Mouse (Mus musculus) brain, embryonic 18.5 days (tissue): Measurements from ENCODE around the gene Zfp202.
"Not testable (repeated sequence)": the region's sequence is repeated elsewhere in the genome, so short reads cannot be mapped to it uniquely, and the experiment has no call there.

Experiments
- DNase-seq: peaks from one replicate; pipeline ENCODE4 v3.0.0-alpha.2; 2012; ENCODE audit warnings: low read depth, low spot score

Zfp202 gene

DNA sequence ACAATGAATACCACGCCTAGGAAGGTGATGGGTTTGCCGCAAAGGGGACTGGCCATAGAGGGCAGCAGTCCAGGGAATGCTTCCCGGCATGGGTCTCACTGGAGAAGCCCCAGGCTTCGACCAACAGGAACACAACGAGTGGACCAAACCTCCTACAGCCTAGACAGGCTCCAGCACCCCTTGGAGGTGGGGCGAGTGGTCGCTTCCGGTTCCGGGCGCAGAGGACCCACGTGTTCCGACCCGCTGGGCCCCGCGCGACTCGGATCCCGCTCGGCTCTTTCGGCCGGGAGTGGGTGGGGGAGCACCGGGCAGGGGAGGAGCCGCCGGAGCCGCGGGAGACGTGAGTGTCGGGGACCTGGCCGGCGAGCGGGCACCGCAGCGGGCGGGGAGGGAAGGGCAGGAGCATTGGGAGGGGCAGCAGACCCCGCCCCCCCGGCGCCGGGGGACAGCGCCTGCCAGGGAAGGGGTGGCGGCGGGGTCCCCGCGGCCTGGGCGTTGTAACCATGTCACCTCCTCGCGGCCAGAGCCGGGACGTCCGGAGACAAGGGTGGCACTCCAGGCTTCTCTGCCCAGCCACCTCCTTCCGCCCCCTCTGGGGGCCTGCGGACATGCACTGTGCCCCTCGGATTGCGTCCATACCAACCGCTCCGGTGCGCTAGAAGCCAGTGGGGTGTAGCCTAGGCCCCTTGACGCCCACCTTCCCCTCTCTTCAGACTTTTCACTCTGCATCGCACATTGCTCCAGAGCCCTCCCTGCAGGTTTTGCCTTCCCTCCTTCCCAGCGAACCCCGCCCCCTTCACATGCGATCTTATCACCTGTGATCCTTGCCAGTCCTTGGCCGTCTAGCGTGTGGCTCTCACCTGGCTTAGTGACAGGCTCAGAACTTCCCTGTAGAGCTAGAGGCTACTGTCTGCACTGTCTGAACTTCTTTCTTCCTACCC, at the start of gene Zfp202:
Gene Zfp202 (plus strand): TSS at position 219 of the 941 bp plus-strand sequence.
- peak; percentile 71 for DNase-seq

DNA sequence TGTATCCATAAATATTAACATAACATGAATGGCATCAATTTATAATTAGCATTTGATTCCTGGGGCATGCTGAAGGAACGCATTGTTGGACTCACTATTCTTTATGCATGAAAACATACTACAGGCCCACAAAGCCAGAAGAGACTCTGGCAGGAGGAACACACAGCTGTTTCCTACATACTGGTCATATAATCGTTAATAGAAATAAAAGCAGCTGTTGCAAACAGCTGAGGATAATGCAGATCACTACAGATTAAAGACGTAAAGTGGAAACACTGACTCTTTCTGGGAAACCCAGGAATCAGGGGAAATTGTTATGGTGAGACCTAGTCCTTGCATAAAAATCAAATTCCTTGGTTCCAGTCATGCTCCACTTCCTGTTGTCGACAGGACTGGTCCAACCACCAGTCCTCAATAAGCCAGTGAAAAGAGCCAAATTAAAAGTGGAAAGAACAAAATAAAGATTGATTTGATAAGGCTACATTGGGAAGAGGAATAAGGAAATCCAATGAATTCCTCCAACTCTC, 36.9 kb upstream of the Zfp202 start:
- DNase-seq: no peak

- DNase-seq: no peak
These were observed 25.7 kb upstream of the Zfp202 start for GRCm38 (mm10) chr9:40166446-40166845.

DNA sequence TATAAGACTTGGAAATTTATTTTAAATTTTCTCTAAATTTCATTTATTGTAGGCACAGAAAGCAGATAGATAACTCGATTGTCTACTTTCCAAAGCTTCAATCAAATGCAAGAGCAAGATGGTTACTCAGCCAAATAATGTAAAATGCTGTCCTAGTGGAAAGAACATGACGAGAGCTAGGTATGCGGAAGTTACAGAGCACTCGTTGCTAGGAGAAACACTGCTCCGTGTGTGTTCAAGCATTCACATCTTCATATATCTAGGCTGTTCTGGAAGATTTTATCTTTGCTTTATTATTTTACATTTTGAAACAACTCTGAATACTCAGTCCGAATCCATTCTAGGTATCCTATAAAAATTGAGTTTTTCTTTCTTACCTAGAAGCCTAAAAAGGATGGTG, 15.1 kb upstream of the Zfp202 start:
- DNase-seq: no peak

DNA sequence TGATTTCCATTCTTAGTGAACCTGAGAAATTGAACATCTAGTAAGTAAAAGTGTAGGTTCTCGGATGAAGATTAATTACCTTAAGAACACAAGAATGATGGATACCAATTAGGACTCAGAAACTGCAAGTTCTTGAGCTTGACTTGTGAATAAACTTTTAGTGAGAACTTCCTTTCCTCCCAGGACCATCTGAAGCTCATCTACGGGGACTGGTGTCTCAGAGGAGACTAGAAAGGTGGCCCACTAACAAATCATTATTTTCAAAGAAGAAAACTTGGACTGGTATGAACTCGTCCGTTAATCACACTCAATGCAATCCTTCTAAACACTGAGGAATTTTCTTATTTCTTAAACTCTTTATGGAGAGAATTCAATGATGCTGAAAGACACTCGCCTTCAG, 11.5 kb upstream of the Zfp202 start, which contains the start of gene Olfr986:
Gene Olfr986 (plus strand): TSS at position 301 of the 400 bp plus-strand sequence.
- DNase-seq: no peak

GRCm38 (mm10) chr9:40185166-40185565, 7.0 kb upstream of the Zfp202 start:
- not testable (repeated sequence) for DNase-seq

DNA sequence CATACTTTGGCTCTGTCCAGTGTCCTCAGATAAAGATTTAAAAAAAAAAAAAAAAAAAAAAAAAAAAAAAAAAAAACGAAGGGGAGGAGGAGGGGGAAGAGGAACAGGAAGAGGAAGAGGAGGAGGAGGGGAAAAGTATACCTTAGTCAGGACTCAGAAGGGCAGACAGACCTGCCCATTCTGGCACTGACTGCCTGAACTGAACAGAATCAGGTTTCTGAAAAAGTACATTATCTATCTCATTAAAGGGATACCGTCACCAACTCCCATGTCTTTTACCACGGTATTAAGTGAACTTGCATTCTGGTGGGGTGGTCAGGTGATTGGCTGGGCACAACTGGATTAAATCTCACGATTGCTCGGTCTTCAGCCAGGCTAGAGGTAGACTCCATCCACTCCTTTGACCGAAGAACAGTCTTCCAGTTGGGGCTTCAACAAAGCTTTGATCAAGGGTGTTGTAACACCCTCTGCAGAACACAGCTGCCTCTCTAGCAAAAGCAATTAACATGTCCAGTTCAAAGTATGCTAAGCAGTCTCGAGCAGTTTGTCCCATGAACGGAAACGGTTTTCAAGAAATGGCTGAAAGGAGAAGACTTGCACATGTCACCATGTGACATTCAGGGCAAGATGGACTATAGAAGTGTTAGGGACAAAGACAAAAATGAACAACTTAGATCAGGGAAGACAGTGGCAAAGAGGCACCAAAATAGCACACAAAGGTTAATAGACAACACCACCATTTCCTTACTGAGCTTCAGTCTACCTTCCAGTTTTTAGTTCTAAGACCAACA, 835 bp upstream of the Zfp202 start:
- no peak for DNase-seq

GRCm38 (mm10) chr9:40195981-40196380, 3.9 kb downstream of the Zfp202 start:
- DNase-seq: no peak

- no peak for DNase-seq
These were observed 14.4 kb downstream of the Zfp202 start for GRCm38 (mm10) chr9:40206546-40206950.

DNA sequence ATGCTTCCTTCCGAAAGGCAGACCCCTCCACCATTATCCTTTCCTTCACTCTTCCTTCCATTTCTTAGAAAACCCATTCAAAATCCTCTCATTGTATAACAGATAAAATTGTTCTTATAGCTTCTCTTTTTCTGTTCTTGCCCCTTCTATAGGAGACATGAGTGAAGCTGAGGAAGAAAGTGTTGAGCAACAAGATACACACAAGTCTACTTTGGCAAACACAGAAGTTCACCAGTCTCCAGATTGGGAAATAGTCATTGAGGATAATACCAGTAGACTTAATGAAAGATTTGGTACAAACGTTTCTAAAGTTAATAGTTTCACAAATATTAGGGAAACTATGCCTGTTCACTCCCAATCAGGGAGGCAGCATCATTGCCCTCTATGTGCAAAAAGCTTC, 18.6 kb downstream of the Zfp202 start:
- no peak for DNase-seq

GRCm38 (mm10) chr9:40214058-40214457, 21.9 kb downstream of the Zfp202 start:
- no peak for DNase-seq

DNA sequence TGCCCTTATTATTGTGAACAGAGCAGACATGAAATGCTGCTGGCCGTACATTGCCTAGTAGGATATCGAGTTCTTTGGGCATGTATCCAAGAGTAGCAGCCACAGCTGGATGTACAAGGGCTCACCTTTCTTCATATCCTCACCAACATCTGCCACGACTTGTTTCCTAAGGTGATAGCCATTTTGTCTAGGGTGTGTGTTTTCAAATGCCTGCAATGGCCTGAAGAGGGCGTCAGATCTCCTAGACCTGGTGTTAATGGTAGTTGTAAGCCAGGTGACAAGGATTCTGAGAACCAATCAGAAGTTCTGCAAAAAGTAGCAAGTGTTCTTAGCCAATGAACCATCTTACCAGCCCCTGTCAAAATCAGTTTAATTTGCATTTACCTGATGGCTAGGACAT, 24.5 kb downstream of the Zfp202 start:
- DNase-seq: no peak

- DNase-seq: no peak
These were observed 32.2 kb downstream of the Zfp202 start for GRCm38 (mm10) chr9:40224289-40224688.

- peak; percentile 69 for DNase-seq
These were observed 36.0 kb downstream of the Zfp202 start for GRCm38 (mm10) chr9:40227874-40228789.

DNA sequence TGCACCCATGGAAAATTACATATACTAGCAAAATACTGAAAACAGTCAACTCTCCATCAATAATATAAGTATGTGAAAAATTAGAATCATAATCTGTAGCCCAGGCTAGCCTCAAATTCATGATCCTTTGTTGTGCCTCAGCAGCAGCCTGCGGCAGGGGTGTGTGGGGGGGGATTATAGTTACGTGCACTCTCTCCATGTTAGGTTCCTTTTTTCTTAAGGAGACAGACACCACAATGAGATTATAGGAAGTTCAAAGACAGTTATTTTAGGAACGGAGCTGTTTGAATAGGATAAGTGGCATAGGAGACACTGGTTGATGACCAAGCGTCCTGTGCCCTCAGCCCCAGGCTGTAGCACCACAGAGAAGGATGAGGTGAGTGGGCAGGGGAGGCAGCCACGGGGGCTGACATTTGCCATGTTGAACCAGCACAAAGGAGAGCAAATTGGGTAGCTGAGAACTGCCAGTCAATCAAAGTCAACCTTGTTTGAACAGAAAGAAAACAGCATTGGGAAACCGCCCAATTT, 36.8 kb downstream of the Zfp202 start:
- DNase-seq: no peak

GRCm38 (mm10) chr9:40229479-40229878, 37.4 kb downstream of the Zfp202 start:
- DNase-seq: no peak

DNA sequence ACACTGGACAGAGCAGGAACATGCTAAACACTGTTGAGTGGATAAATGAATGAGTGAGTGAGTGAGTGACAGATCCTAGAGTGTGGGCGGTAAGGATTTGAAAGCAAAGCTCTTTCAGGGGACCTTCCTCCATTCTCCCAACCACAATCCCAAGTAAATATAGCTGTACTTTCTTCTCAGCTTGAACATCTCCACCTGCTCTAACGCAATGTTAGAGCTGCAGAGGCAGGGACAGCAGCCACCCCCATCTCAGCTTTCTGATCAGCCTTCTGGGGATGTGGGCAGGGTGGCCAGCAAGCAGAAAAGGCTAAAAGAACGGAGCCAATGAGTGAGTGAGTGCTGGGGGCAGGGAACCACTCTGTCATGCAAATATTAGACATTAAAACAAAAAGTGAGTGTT, 38.9 kb downstream of the Zfp202 start:
- no peak for DNase-seq

- DNase-seq: no peak
These were observed 42.3 kb downstream of the Zfp202 start for GRCm38 (mm10) chr9:40234233-40235072.

- DNase-seq: no peak
These were observed 43.1 kb downstream of the Zfp202 start for GRCm38 (mm10) chr9:40235220-40235619.

GRCm38 (mm10) chr9:40239749-40240148, 47.6 kb downstream of the Zfp202 start:
- no peak for DNase-seq
